Mouse (Mus musculus): ENCODE data around the gene Aldh3b2.

Gene Aldh3b2

GRCm38 (mm10) chr19:4012432-4013022 lies 40.4 kb downstream of the Aldh3b2 start, which contains the start of gene Ndufv1:
Gene Ndufv1, minus strand, starts transcription at chr19:4012806.
- in situ Hi-C loops (cut with MboI, MseI): no loop called here

GRCm38 (mm10) chr19:4013066-4013465 lies 40.9 kb downstream of the Aldh3b2 start:
- in situ Hi-C loops (cut with MboI, MseI): no loop called here

GRCm38 (mm10) chr19:4014802-4015201 lies 42.7 kb downstream of the Aldh3b2 start:
- in situ Hi-C loops (cut with MboI, MseI): no loop called here

- in situ Hi-C loops (cut with MboI, MseI): no loop called here
Measured at GRCm38 (mm10) chr19:4015635-4016034, 43.5 kb downstream of the Aldh3b2 start.

- in situ Hi-C loops (cut with MboI, MseI): no loop called here
Measured at GRCm38 (mm10) chr19:4017921-4018587, 45.9 kb downstream of the Aldh3b2 start.

- in situ Hi-C loops (cut with MboI, MseI): no loop called here
Measured at GRCm38 (mm10) chr19:4018743-4019583, 46.8 kb downstream of the Aldh3b2 start.

- in situ Hi-C loops (cut with MboI, MseI): no loop called here
Measured at GRCm38 (mm10) chr19:4023185-4023584, 51.1 kb downstream of the Aldh3b2 start.

GRCm38 (mm10) chr19:4027576-4027975 lies 55.4 kb downstream of the Aldh3b2 start:
- in situ Hi-C loops (cut with MboI, MseI): no loop called here

Data from regulatory T cell (primary cell).